Mouse (Mus musculus) thymus, postnatal 25 days (tissue): ENCODE measurements around the gene Rmnd5a.
A peak's percentile ranks its signal among the peaks of the same experiment; 100 is the strongest.

Experiments used
- DNase-seq: peaks from one replicate; pipeline ENCODE4 v3.0.0; 2022

Gene Rmnd5a

DNA sequence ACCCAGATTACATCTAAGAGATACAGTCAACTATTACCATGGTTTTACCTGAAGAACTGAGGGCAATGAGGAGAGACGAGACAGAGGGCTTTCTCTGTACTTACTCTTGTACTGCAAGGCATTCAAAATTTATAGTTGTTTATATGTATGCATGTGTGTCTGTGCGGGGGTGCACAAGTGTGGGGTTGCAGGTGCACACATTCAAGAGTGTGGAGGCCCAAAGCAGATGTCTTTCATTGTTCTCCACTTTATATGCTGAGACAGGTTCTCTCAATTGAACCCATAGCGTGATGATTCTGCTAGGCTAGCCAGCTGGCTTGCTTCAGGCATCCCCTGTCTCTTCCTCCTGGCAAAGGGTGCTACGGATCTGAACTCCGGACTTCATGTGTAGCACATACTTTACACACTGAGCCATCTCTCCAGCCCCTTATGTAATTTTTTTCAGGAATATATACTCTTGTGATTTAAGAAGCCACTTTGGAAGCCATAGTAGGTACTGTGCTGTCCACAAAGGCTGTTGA lies 69.3 kb downstream of the Rmnd5a start:
- DNase-seq: peak; percentile 75

DNA sequence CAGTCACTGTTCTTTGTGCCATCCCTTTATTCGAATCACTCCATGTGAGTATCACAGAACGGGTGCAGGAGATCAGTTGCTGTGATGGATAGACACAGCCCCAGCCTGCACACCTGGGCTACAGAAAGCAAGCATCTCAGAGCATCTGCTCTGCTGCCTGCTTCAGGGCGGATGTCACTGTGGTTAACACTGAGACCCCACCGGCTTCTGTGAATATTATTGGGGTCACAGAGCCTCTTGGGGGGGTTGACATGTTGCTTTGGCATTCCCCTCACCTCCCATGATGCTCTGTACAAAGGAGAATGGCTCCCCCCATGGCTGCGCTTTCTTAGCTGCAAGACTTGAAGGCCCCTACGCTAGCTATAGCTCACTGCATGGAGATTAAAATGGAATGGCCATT lies 71.0 kb downstream of the Rmnd5a start:
- DNase-seq: peak; percentile 87

DNA sequence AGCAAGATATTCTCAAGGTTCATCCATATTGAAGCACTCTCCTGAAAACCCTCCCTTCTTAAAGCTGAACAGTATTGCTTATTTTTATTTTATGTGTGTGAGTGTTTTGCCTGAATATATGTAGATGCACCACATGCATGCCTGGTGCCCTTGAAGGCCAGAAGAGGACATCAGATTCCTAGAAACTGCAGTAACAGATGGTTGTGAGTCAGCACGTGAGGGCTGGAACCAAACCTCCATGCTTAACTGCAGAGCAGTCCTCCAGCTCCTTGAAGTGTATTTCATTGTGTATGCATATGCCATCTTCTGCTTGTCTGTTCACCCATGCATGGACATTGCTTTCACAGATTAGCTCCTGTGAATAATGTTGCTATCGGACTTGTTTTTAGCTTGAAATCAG lies 76.4 kb downstream of the Rmnd5a start:
- DNase-seq: no peak

DNA sequence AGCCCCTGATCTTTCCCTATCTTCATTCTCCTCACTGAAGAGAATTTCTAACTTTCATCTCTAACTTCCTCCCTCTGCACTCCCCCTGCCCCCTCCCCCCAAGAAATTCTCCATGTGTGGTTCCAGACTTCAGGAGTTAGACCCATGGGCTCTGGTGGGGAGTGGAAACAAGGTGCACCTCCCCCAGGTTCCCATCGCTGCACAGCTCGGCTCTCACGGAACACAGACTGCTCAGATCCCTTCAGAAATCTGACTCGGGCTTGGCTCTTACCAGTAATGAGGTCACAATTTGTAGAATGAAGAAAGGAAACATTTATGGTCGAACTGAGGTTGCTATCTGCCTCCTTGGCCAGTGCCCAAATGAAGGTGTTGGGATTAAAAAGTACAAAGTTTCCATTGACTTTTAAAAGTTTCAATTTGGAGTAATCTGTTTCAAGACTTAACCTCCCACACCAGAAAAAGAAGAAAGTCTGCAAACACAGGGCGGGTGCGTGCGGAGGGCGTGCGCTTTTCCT lies 79.2 kb downstream of the Rmnd5a start:
- peak; percentile 52 for DNase-seq

DNA sequence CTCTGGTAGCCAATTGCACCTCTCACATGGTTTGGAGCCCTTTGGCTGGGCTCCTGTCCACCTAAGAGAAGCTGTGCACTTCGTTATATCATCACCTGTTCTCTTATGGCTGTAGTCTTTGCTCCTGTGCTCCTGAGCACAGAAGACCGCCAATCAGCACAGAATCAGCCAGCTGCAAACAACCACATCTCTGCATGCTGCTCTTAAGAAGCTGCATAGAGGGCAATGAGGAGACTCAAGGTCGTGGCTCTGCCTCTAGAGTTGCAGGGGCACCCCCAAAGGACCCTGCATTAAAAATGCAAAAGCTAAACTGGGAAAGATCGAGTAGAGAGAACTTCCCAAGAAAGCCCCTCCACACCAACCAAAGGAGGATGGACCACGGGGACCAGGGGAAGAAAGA lies 79.7 kb downstream of the Rmnd5a start:
- DNase-seq: peak; percentile 77

DNA sequence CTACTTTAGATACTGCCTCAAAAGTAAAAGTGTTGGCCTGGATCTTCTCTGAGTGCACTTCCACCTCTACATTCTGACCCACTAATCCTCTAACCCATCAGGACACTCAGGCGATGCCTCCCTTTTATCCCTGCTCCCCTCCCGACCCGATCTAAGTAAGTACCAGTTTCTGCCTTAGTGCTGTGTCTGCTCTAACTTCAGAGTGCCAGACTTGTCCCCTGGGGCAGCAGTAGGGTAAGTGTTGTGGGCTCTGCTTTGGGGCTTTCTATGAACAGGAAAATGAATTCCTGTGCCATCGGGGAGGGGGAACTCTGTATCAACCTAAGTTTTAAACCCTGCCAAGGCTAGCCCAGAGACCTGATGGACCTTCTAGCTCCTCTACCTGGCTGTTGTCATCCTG lies 80.2 kb downstream of the Rmnd5a start:
- peak; percentile 63 for DNase-seq

DNA sequence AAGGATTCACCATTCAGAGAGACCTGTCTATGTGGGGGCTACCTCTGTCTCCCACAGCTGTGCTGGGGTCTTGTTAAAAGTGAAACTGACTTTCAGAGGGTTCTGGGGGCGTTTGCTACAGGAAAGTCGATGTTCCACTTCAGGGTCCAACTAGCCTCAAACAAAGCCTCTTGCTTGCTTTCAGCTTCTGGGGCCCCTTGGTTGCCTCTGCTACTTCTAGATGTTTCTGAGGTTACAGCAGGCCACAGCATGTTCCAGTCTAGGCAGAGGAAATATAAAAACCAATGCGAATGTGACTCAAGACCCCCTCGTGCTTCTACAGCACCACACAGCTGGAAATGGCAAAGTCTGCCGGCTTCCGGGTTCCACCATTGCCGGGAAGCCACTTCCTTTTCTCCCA lies 82.9 kb downstream of the Rmnd5a start:
- peak; percentile 76 for DNase-seq

DNA sequence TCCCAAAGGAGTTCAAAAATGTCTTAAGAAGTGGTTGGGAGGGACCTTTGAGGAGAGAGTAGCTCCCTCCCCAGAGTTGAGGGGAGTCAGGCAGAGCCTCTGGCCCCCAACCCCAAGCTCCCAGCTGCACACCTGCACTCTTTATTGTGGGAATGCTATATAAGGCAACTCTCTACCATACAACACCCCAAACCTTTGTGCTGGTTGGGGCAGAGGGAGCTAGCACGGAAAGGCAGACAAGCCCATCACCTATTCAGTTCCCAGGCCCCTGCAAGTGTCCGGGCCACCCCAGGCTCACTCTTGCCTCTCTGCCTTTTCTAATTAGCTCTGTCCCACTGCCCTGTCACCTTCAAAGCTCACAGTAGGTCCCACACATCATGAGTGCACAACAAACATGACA lies 86.7 kb downstream of the Rmnd5a start:
- DNase-seq: peak; percentile 88

DNA sequence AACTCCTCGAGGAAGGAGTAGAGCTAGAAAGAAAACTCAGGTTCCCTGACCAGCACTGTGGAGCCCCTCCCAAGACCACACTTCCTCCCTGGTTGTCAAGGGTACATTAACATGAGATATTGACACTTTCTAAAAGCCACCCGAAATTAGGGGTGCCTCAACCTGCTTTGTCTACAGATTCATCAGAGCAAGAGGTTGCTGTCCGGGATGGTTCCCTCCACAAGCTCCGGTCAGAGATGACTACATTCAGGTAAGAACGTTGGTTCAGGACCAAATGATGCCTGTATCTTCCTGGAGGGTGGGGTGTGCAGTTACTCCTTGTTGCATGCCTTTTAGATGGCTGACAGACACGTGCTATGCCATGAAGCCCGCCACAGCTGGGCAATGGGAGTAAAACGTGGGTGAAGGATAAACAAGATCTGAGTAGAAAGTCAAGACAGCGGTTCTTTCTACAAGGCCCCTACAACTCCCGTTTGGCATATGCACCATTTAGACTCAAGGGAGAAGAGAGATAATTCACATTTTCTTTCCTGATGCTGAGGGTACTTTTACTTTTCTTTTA lies 87.5 kb downstream of the Rmnd5a start:
- DNase-seq: peak; percentile 61

DNA sequence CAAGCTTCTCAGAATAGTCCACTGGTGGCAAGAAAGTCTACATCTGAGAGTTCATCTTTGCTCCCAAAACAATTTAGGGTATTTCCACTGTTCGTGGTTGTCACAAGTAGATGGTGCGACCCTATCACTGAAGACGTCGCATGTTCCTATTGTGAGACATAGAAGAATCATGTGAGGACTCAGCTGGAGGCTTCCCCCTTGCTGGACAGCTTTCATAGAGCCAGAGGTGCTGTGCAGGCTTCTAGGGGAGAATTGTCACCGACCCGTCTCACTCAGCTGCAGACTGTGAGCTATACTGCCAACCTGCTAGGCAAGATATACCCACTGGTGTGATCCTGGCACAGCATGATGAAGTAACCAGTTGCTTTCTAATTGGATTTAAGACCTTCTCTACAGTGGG lies 88.2 kb downstream of the Rmnd5a start:
- peak; percentile 64 for DNase-seq

DNA sequence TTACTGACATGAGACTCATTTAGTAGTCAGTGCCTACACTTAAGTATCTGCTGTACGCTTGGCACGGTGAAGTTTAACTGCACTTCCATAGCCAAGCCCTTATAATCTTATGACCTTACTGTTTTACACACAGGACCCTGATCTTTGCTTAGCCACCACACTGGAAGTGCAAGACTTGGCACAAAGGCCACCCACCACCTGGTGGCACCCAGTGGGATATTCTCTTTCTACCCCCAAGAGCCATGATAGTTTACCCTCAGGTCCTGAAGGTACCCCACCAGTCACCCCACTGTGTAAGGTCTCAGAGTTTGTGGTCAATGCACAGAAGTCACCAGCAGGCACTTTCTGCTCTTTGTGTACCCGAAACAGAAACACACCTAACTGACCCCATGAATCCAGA lies 89.2 kb downstream of the Rmnd5a start:
- DNase-seq: peak; percentile 80

DNA sequence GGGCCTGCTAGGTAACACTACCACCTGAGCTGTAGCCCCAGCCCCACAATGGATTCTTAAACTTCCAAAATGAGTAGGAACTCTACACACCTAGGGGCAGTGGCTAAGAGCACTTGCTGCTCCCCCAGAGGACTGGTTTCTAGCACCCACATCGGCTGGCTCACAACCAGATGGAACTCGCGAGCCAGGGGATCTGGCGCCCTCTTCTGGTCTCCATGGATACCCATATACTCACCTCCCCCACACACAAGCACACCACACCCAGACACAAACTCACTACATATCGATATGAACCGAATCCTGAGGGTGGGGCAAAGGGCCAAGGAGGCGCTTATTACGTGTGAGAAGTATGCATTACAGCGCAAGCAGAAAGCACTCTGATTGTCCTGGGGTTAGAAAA lies 92.4 kb downstream of the Rmnd5a start:
- DNase-seq: no peak

DNA sequence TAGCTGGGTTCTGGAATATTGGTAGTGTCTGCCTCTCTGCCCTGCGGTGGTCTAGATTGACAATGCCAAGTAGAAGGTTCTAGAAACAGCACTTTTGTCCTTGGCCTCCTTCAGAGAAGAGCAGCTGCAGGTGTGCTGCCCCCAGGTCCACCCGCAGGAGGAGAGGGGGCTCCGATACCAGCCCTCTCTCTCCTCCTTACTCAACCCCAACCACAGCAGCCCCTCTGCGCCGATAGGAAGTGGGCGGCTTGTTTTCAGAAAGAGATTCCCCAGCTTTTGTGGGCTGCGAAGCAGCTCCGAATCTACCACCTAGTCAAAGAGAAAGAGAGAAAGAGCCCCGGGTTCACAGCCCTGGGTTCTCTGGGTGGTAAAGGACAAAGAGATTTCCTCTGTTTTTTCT lies 99.3 kb downstream of the Rmnd5a start:
- DNase-seq: peak; percentile 90

DNA sequence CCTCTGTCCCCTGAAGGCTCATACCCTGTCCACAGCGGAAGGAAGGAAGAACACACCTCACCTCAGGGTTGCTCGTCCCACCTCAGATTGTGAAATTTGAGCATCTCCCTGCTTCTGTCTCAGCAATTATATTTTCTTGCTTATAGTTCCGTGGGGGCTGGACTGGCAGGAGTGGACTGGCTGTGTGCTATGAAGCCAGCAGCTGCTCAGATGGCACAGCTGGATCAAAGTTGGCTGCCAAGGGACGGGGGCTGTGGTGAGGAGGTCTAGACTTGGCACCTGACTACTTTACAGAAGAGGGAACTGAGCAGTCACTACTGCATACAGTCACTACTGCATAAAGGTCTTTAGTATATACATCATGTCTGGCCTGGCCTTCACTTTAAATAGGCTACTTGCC lies 101.1 kb downstream of the Rmnd5a start:
- DNase-seq: peak; percentile 75

DNA sequence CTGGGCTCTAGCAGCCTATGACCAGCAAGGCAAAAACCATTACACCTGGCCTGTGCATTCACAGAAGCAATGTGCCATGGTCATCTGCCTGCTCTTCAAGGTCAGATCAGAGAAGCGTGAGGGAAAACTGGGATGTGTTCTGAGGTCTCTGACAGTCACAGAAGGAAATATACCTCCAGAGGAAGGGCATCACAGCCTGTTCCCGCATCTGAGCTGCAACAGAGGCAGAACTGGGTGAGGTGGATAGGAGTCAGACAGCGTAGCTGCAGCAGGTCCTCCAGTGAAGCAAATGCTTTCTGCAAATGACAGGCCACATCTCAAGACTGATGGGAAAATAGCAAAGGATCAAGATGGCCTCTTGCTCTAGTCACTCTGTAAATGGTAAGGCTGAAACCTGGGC lies 101.5 kb downstream of the Rmnd5a start:
- peak; percentile 64 for DNase-seq
